Mouse (Mus musculus) layer of hippocampus, postnatal 36 days (tissue): ENCODE results near the gene Bpifb5. TPM values are rescaled to one million over a fixed set of nuclear protein-coding genes. Genes with fewer than 3 reads are reported as not detected.
"Not testable (repeated sequence)": the region's sequence is repeated elsewhere in the genome, so short reads cannot be mapped to it uniquely, and the experiment has no call there.

Source experiments
- DNase-seq, 2 experiments: peaks; one replicate each; pipeline ENCODE4 v3.0.0; 2022
- total RNA-seq, 2 experiments: library from RNA; stranded (reverse); gene quantifications; 2 replicates each; pipeline ENCODE4 v1.2.3; 2021

The Bpifb5 gene
- total RNA-seq, 2 experiments from 2014 or later, result not detected

- not testable (repeated sequence) for DNase-seq
Observed at GRCm38 (mm10) chr2:154242726-154243125, 19.2 kb downstream of the Bpifb5 start.

GRCm38 (mm10) chr2:154243356-154244036, 20.0 kb downstream of the Bpifb5 start:
- peak; percentile 37 to 48 for DNase-seq

GRCm38 (mm10) chr2:154245322-154245721, 21.8 kb downstream of the Bpifb5 start:
- DNase-seq, result no peak

- DNase-seq, result not testable (repeated sequence)
Observed at GRCm38 (mm10) chr2:154255254-154255653, 31.7 kb downstream of the Bpifb5 start.

- no peak for DNase-seq
Observed at GRCm38 (mm10) chr2:154255770-154256169, 32.2 kb downstream of the Bpifb5 start.

- not testable (repeated sequence) for DNase-seq
Observed at GRCm38 (mm10) chr2:154257554-154257953, 34.0 kb downstream of the Bpifb5 start, which contains the start of gene Bpifb9a. Gene Bpifb9a, plus strand, starts transcription at chr2:154257854.

GRCm38 (mm10) chr2:154264397-154264796, 40.9 kb downstream of the Bpifb5 start:
- not testable (repeated sequence) for DNase-seq

Other genes with a start within 250 kb of the Bpifb5 start
- gene Bpifa6, start 248.8 kb upstream of the Bpifb5 start, total RNA-seq, result not detected
- not detected for gene Bpifa2, start 215.5 kb upstream of the Bpifb5 start, total RNA-seq
- not detected for gene Bpifa3, start 93.4 kb upstream of the Bpifb5 start, total RNA-seq
- not detected for gene Bpifa1, start 80.9 kb upstream of the Bpifb5 start, total RNA-seq
- gene Bpifa5, start 61.1 kb upstream of the Bpifb5 start, total RNA-seq, result not detected
- under 1 TPM in 1 of 2 experiments, not detected in 1; 0.12 TPM for gene Bpifb1, start 32.9 kb upstream of the Bpifb5 start, total RNA-seq
- gene Bpifb9a, start 34.1 kb downstream of the Bpifb5 start, total RNA-seq, result not detected
- not detected for gene Bpifb9b, start 83.5 kb downstream of the Bpifb5 start, total RNA-seq
- gene Cdk5rap1, start 149.3 kb downstream of the Bpifb5 start, total RNA-seq, result 10 to 100 TPM; 12.7 to 16.7 TPM
- gene Snta1, start 184.4 kb downstream of the Bpifb5 start, total RNA-seq, result 10 to 100 TPM; 42.3 to 48.0 TPM
- 10 to 100 TPM; 49.7 to 57.7 TPM for gene Cbfa2t2, start 212.7 kb downstream of the Bpifb5 start, total RNA-seq